Mouse (Mus musculus) T-helper 2 cell (primary cell): ENCODE measurements around the gene Daam2.

Experiments used
- in situ Hi-C: fragments of 300-600 bp; cut with MboI, MseI; formaldehyde crosslinking; loops from one replicate; pipeline ENCODE4 v1.15.1; 2025; ENCODE audit warnings: high pct_unique_total_duplicates

Gene Daam2

GRCm38 (mm10) chr17:49432071-49432711 is 132.0 kb downstream of the Daam2 start:
- in situ Hi-C loops = no loop called here

GRCm38 (mm10) chr17:49431176-49431575 is 133.0 kb downstream of the Daam2 start:
- in situ Hi-C loops = no loop called here

- in situ Hi-C loops = no loop called here
These were observed 134.0 kb downstream of the Daam2 start for GRCm38 (mm10) chr17:49430136-49430535.

GRCm38 (mm10) chr17:49429471-49430129 is 134.5 kb downstream of the Daam2 start:
- in situ Hi-C loops = no loop called here

GRCm38 (mm10) chr17:49428751-49429415 is 135.3 kb downstream of the Daam2 start:
- in situ Hi-C loops = no loop called here

GRCm38 (mm10) chr17:49428239-49428688 is 135.9 kb downstream of the Daam2 start, which contains the start of gene Mocs1:
Gene Mocs1, plus strand, starts transcription at chr17:49428362.
- in situ Hi-C loops = no loop called here

GRCm38 (mm10) chr17:49427631-49428238 is 136.4 kb downstream of the Daam2 start:
- in situ Hi-C loops = no loop called here

GRCm38 (mm10) chr17:49423872-49424271 is 140.3 kb downstream of the Daam2 start:
- in situ Hi-C loops = no loop called here

- in situ Hi-C loops = no loop called here
These were observed 141.1 kb downstream of the Daam2 start for GRCm38 (mm10) chr17:49423067-49423325.

GRCm38 (mm10) chr17:49422286-49423066 is 141.7 kb downstream of the Daam2 start:
- in situ Hi-C loops = no loop called here

GRCm38 (mm10) chr17:49419813-49420212 is 144.3 kb downstream of the Daam2 start:
- in situ Hi-C loops = no loop called here

- in situ Hi-C loops = no loop called here
These were observed 147.9 kb downstream of the Daam2 start for GRCm38 (mm10) chr17:49416228-49416627.

GRCm38 (mm10) chr17:49413554-49413953 is 150.6 kb downstream of the Daam2 start:
- in situ Hi-C loops = no loop called here

GRCm38 (mm10) chr17:49412974-49413373 is 151.2 kb downstream of the Daam2 start:
- in situ Hi-C loops = no loop called here
